Mouse (Mus musculus): ENCODE data around the gene Abca12. TPM values are rescaled to one million over a fixed set of nuclear protein-coding genes. Genes with fewer than 3 reads are reported as not detected.

Gene Abca12
- total and polyA plus RNA-seq, 3 experiments = 0.33 TPM; not detected in 2

DNA sequence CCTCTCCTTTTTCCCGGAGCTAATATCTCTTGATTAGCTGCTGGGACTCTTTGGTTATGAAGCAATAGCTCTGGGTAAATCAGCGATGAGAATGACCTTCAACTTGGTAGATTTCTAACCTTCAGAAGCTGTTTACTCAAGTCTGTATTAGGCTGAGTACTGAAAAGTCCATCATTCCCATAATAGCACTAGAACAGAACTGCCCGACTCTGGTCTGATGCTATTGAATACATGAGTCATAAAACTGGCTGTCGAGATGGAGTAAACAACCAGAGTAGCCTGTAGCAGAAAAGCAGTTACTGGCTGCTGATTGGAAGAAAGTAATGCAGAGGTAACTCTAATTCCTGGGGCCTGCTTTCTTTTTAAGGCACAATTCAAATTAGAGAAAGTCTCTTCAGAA is 211.1 kb downstream of the Abca12 start:
- ATAC-seq (ENCODE audit: extremely low read depth, insufficient number of reproducible peaks, low FRiP score, poor library complexity, severe bottlenecking) (no peak), DNase-seq (ENCODE audit: low spot score) (no peak)
- Histone ChIP-seq H3K9me3 (replicated peaks) (no peaks in the 10 kb centered on the region), H3K4me1 (ENCODE audit: insufficient read depth, low read depth, low read length) (no peaks in the 10 kb centered on the region), H3K36me3 (replicated peaks) (no peaks in the 10 kb centered on the region), H3K27me3 (ENCODE audit: insufficient read depth, low read length) (peaks cover 9% of the 10 kb centered on the region; the same call in 1 of the 2 replicates), H3K4me3 (ENCODE audit: low read depth, low read length) (no peak overlapping the region)
- TF ChIP-seq POLR2AphosphoS5 (IDR thresholded peaks at IDR 0.05; ENCODE audit: insufficient replicate concordance, low read depth, low read length) = no peak
- TF ChIP-seq GATA1 (IDR thresholded peaks at IDR 0.05; ENCODE audit: borderline replicate concordance, low read length) = no peak
- TF ChIP-seq CTCF (IDR thresholded peaks at IDR 0.05; ENCODE audit: low read depth, low read length) = no peak
- TF ChIP-seq TAL1 (conservative IDR thresholded peaks at IDR 0.05; ENCODE audit: low read depth, low read length) = no peak
- TF ChIP-seq GATA2 (IDR thresholded peaks at IDR 0.05; ENCODE audit: borderline replicate concordance, low read depth, low read length) = no peak

DNA sequence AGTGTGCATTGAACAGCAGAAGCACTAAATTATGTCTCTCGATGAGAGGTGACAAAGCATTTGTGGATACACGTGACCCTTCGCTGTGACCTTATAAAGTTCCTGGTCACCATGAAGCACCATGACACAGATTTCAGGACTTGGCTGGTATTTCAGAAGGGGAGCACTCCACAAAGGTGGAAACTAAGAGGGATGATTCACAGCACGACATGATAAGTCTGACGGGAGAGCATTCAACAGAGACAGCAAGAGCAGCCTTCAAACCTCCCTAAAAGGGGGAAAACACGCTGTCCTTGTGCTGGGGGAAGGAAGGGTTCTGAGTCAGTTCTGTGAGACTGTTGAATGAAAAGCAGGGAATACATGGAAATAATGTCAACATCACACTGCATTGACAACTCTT is 218.5 kb downstream of the Abca12 start:
- H3K36me3 ChIP-seq (replicated peaks) = no peaks in the 10 kb centered on the region
- TF ChIP-seq GATA2 (IDR thresholded peaks at IDR 0.05; ENCODE audit: borderline replicate concordance, low read depth, low read length) = no peak
- TF ChIP-seq POLR2AphosphoS5 (IDR thresholded peaks at IDR 0.05; ENCODE audit: insufficient replicate concordance, low read depth, low read length) = no peak
- no peak for TF ChIP-seq GATA1 (IDR thresholded peaks at IDR 0.05; ENCODE audit: borderline replicate concordance, low read length)
- TF ChIP-seq CTCF (IDR thresholded peaks at IDR 0.05; ENCODE audit: low read depth, low read length) = no peak
- no peak for TF ChIP-seq TAL1 (conservative IDR thresholded peaks at IDR 0.05; ENCODE audit: low read depth, low read length)
- no peak for DNase-seq (ENCODE audit: low spot score)
- H3K9me3 ChIP-seq (replicated peaks) = peaks cover 3% of the 10 kb centered on the region; the same call in 1 of the 2 replicates
- H3K4me3 ChIP-seq (ENCODE audit: low read depth, low read length) = no peak overlapping the region
- H3K4me1 ChIP-seq (ENCODE audit: insufficient read depth, low read depth, low read length) = no peaks in the 10 kb centered on the region
- no peak for ATAC-seq (ENCODE audit: extremely low read depth, insufficient number of reproducible peaks, low FRiP score, poor library complexity, severe bottlenecking)
- H3K27me3 ChIP-seq (ENCODE audit: insufficient read depth, low read length) = 0 out of 2 replicates have a peak, but pooled peaks cover 8% of the 10 kb centered on the region

DNA sequence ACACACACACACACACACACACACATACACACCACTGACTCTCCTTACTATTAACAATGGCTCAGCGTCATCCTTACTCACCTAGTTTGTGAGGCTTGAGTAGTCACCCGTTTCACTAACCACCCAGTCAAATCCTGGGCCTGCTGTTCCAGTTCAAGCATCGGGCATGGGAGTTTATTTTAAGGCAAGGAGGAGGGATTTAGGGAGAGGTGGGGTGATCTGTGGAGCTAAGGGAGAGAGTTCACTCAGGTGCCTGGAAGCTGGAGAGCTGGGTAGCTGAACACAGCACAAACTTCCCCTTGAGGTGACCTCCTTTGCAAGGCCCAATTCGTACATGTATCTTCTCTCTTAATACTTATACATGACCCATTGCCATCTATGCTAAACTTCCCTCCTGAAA is 219.4 kb downstream of the Abca12 start:
- DNase-seq (ENCODE audit: low spot score) (no peak), ATAC-seq (ENCODE audit: extremely low read depth, insufficient number of reproducible peaks, low FRiP score, poor library complexity, severe bottlenecking) (no peak)
- no peaks in the 10 kb centered on the region for H3K36me3 ChIP-seq (replicated peaks)
- TF ChIP-seq GATA2 (IDR thresholded peaks at IDR 0.05; ENCODE audit: borderline replicate concordance, low read depth, low read length) (no peak), GATA1 (IDR thresholded peaks at IDR 0.05; ENCODE audit: borderline replicate concordance, low read length) (no peak), POLR2AphosphoS5 (IDR thresholded peaks at IDR 0.05; ENCODE audit: insufficient replicate concordance, low read depth, low read length) (no peak), TAL1 (conservative IDR thresholded peaks at IDR 0.05; ENCODE audit: low read depth, low read length) (no peak), CTCF (IDR thresholded peaks at IDR 0.05; ENCODE audit: low read depth, low read length) (no peak)
- H3K9me3 ChIP-seq (replicated peaks) = peaks cover 3% of the 10 kb centered on the region; the same call in 1 of the 2 replicates
- 0 out of 2 replicates have a peak, but pooled peaks cover 8% of the 10 kb centered on the region for H3K27me3 ChIP-seq (ENCODE audit: insufficient read depth, low read length)
- H3K4me1 ChIP-seq (ENCODE audit: insufficient read depth, low read depth, low read length) = no peaks in the 10 kb centered on the region
- H3K4me3 ChIP-seq (ENCODE audit: low read depth, low read length) = no peak overlapping the region

DNA sequence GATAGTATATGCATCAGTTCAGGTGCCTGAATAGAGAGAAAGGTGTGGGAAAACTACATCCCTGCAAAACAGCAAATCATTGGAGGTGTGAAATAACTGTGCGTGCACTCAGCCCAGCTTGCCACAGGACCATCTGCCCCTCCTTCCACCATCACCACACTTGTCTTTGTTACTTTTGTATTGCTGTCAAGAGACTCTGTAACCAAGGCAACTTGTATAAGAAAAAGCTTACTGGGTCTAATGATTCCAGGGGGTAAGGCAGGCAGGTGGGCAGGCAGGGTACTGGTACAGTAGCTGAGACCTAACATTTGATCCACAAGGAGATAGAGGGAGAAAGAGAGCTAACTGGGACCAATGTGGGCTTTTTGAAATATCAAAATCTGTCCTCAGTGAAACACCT is 220.8 kb downstream of the Abca12 start:
- no peak for TF ChIP-seq GATA1 (IDR thresholded peaks at IDR 0.05; ENCODE audit: borderline replicate concordance, low read length)
- TF ChIP-seq CTCF (IDR thresholded peaks at IDR 0.05; ENCODE audit: low read depth, low read length) = no peak
- no peak for TF ChIP-seq GATA2 (IDR thresholded peaks at IDR 0.05; ENCODE audit: borderline replicate concordance, low read depth, low read length)
- TF ChIP-seq TAL1 (conservative IDR thresholded peaks at IDR 0.05; ENCODE audit: low read depth, low read length) = no peak
- TF ChIP-seq POLR2AphosphoS5 (IDR thresholded peaks at IDR 0.05; ENCODE audit: insufficient replicate concordance, low read depth, low read length) = no peak
- Histone ChIP-seq H3K4me1 (ENCODE audit: insufficient read depth, low read depth, low read length) (no peaks in the 10 kb centered on the region), H3K9me3 (replicated peaks) (peaks cover 3% of the 10 kb centered on the region; the same call in 1 of the 2 replicates), H3K27me3 (ENCODE audit: insufficient read depth, low read length) (0 out of 2 replicates have a peak, but pooled peaks cover 8% of the 10 kb centered on the region), H3K4me3 (ENCODE audit: low read depth, low read length) (no peak overlapping the region), H3K36me3 (replicated peaks) (no peaks in the 10 kb centered on the region)
- DNase-seq (ENCODE audit: low spot score) (no peak), ATAC-seq (ENCODE audit: extremely low read depth, insufficient number of reproducible peaks, low FRiP score, poor library complexity, severe bottlenecking) (no peak)

Other genes with a start within 250 kb of the Abca12 start
- 160 and 181 TPM in 2 replicates for gene Atic, start 142.2 kb upstream of the Abca12 start, total RNA-seq (2014; fragmentation: Nextera tagmentation)
- 254 and 274 TPM in 2 replicates for gene Atic, start 142.2 kb upstream of the Abca12 start, total RNA-seq (2017)
- gene Atic, start 142.2 kb upstream of the Abca12 start, polyA plus RNA-seq (2012) = 38.5 and 47.4 TPM in 2 replicates
- gene Fn1, start 238.3 kb upstream of the Abca12 start, total RNA-seq (2014; fragmentation: Nextera tagmentation) = not detected in 2 replicates
- gene Fn1, start 238.3 kb upstream of the Abca12 start, total RNA-seq (2017) = 0.35 and 0.98 TPM in 2 replicates
- gene Fn1, start 238.3 kb upstream of the Abca12 start, polyA plus RNA-seq (2012) = 0.01 TPM in 1 of 2 replicates, not detected in the other